Mouse (Mus musculus) kidney, adult 11 months (tissue): ENCODE results near the gene Thada.

Experiments used
- DNase-seq: peaks from one replicate; pipeline ENCODE4 v3.0.0; 2022

The Thada gene

DNA sequence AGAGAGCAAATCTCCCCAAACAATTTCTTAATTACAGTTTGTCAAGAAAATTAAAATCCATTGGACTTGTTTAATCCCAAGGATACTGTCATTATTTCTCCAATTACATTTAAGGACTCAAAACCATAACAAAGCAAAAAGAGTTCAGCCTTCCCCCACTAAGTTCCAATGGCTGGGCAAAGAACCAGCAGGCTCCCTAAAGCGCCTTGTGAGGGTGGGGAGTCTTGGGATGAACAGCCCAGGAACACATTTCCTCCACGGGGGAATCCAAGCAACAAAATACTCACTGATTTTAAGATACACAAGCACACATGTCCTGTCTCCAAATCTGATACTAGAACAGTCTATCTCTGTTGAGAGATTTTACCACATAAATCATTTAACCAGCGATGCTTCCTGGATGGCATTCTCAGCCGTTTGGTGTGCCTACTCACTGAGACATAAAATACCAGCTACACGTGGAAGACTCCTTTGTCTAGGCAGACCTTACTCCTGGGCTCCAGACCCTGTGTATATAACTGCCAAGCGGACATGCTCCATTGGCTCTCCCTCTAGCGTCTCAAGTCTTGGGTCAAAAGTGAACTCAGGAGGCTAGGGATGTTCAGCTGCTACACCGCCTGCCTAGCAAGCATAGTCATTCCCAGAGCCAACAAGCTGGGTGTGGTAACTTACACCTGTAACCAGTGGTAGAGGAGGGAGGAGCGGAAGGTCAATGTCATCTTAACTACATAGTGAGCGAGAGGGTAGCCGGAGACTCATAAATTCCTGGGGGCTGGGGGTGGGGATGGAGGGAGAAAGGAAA, 97.6 kb downstream of the Thada start:
- peak; percentile 30 for DNase-seq

GRCm38 (mm10) chr17:84367663-84368062, 98.3 kb downstream of the Thada start:
- DNase-seq = no peak

GRCm38 (mm10) chr17:84365791-84366301, 100.2 kb downstream of the Thada start:
- DNase-seq = no peak

GRCm38 (mm10) chr17:84365006-84365716, 100.8 kb downstream of the Thada start:
- no peak for DNase-seq

GRCm38 (mm10) chr17:84363444-84363843, 102.6 kb downstream of the Thada start:
- DNase-seq = no peak

GRCm38 (mm10) chr17:84362581-84363286, 103.3 kb downstream of the Thada start:
- DNase-seq = no peak

DNA sequence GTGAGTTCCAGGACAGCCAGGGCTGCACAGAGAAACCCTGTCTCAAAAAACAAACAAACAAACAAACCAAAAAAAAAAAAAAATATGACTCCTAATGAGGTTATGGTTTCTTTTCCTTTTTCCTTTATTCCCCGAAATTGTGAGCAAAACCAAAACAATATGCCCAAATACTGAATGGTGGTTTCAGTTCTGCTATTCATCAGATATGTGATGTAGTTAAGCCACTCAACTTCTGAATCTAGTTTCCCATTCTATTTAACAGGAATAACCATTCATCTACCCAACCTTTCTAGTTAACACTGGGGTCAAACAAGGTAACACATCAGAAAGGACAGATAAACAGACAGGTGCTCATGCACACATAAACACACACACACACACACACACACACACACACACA, 105.0 kb downstream of the Thada start:
- no peak for DNase-seq

- DNase-seq = no peak
Observed at GRCm38 (mm10) chr17:84359810-84360209, 106.2 kb downstream of the Thada start.

DNA sequence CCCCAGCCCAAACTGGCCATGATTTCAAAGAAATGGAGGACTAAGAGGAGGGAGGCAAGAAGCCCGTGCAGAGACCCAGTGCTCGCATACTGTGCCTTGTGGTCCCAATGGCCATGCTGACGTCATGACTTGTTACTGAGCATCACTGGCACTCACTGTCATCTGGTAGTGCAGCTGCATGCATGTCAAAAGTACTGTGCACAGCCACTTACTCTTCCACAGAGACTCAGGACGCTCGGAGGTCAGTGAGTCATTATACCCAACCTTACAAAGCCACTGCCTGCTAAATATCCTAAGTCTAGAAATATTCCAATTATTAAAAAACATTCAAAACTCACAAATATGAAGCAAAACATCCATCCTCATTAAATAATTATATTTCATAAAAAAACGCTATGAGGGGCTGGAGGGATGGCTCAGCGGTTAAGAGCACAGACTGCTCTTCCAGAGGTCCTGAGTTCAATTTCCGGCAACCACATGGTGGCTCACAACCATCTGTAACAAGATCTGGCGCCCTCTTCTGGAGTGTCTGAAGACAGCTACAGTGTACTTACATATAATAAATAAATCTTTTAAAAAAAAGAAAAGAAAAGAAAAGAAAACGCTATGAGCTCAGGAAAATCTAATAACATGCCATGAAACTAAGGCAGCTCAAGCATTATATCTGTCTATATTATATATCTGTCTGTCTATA, 106.9 kb downstream of the Thada start:
- no peak for DNase-seq

DNA sequence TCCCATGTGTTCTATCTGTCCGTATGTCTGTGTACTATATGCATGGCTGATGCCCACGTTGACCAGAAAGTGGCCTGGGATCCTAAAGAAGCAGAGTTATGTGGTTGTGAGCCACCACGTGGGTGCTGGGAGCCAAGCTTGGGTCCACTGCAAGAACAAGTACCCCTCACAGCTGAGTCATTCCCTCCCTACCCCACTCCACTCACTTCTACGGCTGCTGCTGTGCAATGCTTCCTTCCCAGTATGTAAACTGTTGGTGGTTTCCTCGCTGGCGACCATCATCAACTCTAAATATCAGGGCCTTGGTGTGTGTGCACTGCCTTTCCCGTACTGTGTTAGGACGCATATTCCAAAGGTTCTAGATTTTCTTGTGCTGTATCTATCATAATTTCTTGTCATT, 108.2 kb downstream of the Thada start:
- DNase-seq = no peak

DNA sequence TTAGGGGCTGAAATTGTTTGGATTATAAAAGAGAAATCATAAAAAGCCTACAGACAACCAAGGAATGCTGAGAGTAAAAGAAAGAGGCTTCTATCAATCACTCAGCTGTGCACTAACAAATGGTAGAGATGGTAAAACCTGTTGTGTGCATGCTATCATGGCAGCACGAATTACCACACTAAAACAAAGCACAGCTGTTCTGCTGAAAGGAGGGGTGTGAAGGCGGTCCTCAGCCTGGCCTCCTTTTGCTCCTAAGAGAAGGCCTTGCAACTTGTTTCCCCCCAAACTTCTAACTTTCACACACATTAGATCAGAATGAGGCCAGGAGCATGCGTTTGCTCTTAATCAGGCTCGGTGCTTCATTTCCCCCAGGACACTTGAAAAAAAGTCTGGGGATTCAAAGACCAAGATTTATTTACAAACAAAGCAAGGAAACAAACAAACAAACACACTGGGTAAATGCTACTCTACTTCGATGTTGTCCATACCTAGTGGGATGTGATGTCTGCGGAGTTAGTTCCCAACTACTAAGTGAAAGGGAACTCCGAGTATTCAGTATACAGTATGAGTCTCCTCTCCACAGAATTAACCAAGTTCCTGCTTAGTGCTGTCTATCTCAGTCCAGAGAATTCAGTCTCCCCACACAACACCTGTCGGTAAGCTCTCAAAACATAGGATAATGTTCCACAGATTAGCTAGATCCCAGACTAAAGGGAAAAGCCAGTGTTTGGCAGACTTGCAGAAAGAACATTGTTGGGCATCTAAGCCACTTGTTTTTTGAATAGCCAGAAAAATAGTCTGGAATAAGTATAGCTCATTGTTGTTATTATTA, 109.7 kb downstream of the Thada start:
- DNase-seq = no peak

GRCm38 (mm10) chr17:84355006-84355405, 111.0 kb downstream of the Thada start:
- DNase-seq = no peak

- no peak for DNase-seq
Observed at GRCm38 (mm10) chr17:84353902-84354311, 112.1 kb downstream of the Thada start.

- no peak for DNase-seq
Observed at GRCm38 (mm10) chr17:84353224-84353901, 112.6 kb downstream of the Thada start.

GRCm38 (mm10) chr17:84352790-84353154, 113.2 kb downstream of the Thada start:
- no peak for DNase-seq

GRCm38 (mm10) chr17:84351912-84352789, 113.9 kb downstream of the Thada start:
- no peak for DNase-seq

- DNase-seq = no peak
Observed at GRCm38 (mm10) chr17:84351276-84351675, 114.7 kb downstream of the Thada start.

- DNase-seq = no peak
Observed at GRCm38 (mm10) chr17:84348865-84349264, 117.1 kb downstream of the Thada start.

- DNase-seq = no peak
Observed at GRCm38 (mm10) chr17:84342299-84342817, 123.6 kb downstream of the Thada start.

DNA sequence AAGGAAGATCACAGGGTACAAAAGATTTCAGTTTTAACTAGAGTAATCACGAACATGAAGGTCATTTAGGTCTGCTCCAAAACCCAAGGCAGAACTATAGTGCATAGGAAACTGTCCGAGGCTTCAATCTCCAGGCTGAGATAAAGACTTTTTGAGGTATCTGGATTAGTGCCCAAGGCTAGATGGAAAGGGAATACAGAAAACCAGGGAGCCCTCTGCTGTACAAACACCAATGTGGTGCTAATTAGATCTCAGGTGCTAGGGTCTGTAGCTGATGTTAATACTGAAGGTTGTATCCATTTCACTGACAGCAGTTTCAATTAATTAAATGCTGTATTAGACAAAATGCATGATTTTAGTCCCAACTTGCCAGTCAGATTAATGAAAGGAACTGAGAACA, 124.3 kb downstream of the Thada start:
- no peak for DNase-seq
